Mouse (Mus musculus) ES-Bruce4 (cell line): ENCODE results near the gene Ccdc127.

Experiments
- CTCF ChIP-seq: IDR thresholded peaks from one replicate; pipeline ENCODE4 v1.8.1; 2011; ENCODE audit warnings: low read depth, low read length
- EP300 ChIP-seq: IDR thresholded peaks from 2 replicates; pipeline ENCODE4 v1.6.1; 2011; ENCODE audit warnings: low read depth, low read length; ENCODE audit not compliant: insufficient read depth
- POLR2A ChIP-seq: IDR thresholded peaks from one replicate; pipeline ENCODE4 v1.8.1; 2011; ENCODE audit warnings: low read length; ENCODE audit not compliant: insufficient read depth

DNA sequence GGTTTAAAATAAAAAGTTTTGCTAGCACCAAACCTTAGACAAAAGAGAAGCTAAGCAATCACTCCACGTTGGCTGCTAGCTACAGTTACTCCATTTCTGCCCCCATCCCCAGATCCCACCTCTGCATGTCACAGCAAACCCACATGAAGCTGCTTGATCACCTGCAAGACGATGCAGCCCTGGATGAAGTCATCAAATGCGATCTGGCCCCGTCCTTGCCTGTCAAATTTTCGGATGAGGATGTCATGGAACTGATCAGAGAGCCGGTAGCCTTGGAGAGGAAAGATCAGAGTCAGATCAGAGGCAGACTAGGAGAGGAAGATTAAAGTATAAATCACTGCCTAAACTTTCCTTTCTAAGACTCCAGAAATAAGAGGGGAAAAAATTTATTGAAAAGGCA, 44.7 kb upstream of the Ccdc127 start:
- TF ChIP-seq CTCF (no peak), POLR2A (no peak), EP300 (no peak)
